Mouse (Mus musculus): Measurements from ENCODE around the gene Atp1b1.

Atp1b1 gene

DNA sequence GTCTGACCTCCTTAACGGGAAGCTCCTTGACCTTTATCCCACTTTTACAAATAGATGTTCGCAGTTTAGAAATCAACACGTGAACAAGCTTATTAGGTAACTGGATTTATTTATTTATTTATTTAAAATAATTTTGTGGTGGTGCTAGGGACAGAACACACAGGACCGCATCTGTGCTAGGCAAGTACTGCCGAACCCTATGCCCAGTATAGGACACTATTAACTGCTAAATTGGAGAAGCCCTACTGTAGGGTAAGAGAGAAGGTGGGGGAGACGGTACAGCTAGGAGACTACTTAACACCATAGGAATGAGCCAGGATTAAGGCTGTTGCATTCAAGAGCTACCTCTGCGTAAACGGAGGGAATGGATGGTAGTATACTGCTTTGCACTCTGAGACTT is 10.2 kb upstream of the Atp1b1 start:
- ATAC-seq (ENCODE audit: insufficient number of reproducible peaks, low FRiP score, low TSS enrichment): no peak

DNA sequence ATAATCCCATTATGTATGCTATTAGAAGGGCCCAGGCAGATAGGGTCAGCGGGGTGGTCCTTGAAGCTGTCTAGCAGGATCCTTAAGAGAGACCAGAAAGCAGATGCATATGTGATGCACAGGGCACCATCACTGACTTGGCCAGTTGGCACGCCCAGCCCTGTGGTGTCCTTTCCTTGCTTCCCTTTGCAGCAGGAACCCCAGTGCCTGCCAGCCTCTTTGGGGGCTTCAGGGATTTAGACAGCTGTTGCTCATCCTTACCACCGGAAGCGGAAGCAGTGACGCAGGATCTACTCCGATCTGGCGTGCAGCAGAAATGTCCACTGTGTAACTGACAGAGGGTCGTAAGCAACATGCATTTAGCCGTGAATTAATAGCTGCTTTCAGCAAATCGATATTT is 9.3 kb upstream of the Atp1b1 start:
- ATAC-seq (ENCODE audit: insufficient number of reproducible peaks, low FRiP score, low TSS enrichment): no peak

DNA sequence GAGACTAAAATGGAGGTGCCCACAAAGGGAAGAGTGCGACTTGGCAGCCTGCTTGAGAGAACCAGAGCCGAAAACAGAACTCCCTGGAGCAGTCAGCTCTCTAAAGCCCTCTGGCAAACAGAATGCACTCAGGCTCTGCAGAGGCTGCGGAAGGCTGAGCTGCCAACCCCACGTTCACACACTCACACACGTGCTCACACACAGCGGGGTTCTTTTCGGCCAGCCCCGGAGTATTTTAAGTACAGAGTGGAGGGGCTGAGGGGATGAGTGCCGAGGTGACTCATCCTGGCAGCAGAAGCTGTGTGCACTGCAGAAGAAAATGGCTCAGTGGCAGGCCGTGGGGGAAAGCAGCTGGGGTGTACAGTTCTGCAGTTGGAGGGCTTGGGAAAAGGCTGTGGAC is 3.6 kb upstream of the Atp1b1 start:
- peak; percentile 23 for ATAC-seq (ENCODE audit: insufficient number of reproducible peaks, low FRiP score, low TSS enrichment)

DNA sequence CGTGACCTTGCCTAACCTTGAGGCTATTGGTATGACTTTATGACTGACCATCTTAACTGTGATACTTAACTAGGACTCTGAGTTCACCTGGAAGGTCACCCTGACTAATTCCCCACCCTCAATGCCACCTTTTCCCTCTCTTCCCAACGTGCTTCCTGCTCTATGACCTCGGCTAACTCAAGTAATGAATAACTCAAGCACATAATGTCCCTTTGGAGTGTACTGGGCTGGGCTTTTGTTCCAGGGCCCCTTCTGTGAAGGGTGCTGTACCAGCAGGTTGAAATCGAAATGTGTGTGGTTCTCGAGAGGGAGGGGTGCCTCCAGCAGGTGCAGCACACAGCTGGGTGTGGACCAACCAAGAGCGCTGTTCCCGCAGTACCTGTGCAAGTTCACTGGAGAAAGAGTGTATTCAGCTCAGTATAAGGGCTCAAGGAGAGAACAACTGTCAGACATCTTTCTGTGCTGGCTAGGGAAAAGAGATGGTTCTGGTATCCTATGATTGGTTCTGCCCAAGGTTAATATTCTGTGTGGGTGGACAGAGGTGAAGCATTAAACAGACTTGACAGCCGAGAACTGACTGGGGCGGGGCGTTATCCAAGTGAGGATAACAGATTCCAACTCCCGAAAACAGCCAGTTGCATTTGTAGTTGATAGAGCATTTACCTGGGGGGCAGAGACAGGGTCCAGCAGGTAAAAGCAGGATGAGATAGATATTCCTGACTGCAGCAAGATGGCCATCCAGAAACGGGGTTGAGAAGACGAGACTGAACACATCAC is 3.0 kb upstream of the Atp1b1 start:
- ATAC-seq (ENCODE audit: insufficient number of reproducible peaks, low FRiP score, low TSS enrichment): no peak

DNA sequence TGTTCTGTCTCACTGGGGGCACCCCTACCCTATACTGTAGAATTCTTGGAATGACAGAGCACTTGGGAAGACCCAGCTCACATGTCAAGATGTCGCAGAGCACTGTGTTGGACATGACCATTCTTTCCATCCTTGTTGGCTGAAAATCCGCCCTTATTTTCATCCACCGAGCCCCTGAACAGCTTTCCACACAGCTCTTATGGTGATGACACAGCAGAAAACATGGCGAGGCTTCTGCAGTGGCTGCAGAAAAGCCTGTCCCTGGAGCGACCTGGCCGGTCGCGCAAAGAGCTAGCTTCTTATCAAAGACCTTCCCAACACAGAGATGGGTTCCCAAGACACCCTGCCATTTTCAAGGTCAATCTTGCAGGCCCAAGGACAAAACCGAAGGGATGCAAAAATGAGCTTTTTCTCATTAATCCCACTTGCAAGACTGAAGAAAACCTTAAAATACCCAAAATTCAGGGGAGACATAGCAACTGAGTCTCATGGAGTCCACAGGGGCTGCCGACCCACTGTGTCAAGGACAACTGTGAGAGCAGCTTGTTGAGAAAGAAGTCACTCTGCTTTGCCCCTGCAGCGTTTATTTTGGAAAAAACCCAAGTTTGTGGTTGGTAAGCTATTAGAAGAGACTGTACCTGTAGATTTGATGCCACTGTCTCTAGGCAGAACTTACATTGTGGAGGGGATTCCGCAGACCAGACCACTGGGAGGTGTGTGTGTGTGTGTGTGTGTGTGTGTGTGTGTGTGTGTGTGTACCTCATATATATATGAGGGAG is 1.2 kb upstream of the Atp1b1 start:
- no peak for ATAC-seq (ENCODE audit: insufficient number of reproducible peaks, low FRiP score, low TSS enrichment)

DNA sequence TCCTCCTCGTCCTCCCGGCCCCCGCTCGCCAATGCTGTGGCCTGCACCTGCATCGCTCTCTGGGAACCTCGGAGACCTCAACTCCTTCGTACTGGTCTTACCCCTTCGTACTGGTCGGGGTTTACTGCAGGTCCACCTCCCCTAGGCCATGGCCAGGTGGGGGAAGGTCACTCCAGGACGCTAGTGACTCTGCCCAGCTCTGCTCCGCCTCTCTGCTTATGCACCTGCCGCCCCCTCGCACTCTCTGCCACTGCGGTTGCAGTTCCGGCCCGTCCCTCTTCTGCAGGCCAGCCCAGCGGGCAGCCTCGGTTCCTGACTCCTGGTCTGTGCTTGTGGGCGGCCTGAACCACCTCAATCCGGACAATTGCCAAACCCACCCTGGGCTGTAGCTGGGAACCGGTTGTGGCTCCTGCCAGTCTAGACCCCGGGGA is 481 bp upstream of the Atp1b1 start:
- ATAC-seq (ENCODE audit: insufficient number of reproducible peaks, low FRiP score, low TSS enrichment): no peak; the same call in 1 of the 2 replicates

DNA sequence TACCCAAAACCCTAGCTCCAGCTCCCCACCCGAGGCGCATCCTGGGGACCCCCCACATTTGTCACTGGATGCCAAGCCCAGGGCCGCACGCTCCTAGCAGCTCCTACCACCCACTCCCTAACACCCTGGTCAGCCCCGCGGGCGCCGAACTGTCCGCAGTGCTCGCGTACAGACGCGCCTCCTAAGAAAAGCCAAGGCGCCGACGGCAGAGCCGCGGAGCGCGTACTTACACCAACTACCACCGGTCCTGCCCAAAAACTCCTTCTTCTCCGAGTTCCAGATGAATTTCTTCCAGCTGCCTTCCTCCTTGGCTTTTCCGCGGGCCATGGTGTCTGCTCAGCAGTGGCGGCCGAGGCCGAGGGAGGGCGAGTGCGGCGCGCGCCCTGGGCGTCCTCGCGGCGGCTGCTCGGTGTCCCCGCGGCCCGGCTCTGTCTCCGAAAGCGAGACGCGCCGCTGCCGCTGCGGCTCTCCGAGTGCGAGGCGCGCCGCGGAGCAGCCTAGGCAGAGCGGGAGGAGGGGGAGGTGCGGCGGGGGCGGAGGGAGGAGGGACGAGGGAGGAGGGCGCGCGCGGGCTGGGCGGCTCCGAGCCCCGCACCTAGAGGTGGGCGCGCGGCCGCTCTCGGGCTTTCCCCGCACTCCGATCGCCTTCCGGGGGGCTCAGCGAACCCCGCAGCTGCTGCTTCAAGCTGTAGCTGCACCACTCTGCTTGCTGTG is 467 bp downstream of the Atp1b1 start:
- ATAC-seq (ENCODE audit: insufficient number of reproducible peaks, low FRiP score, low TSS enrichment): peak; percentile 13; the same call in 1 of the 2 replicates

DNA sequence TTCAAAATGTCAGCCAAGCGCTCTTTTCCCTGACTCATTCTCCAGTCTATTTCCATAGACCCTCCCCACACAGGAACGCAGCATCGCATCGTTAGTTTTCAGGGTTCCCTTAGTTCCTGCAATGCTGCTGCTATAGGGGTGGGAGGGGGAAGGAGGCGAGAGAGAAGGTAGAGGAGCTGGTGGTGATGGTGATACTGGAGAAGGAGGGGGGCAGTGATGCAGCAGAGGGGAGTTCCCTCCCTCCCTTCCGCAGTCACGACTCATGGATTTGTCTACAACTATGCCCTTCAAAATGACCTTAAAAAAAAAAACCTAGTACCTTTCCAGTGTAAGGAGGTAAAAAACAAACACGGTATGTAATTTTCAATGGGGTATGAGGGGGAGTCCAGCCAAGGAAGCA is 1.4 kb downstream of the Atp1b1 start:
- peak; percentile 12; the same call in 1 of the 2 replicates for ATAC-seq (ENCODE audit: insufficient number of reproducible peaks, low FRiP score, low TSS enrichment)

DNA sequence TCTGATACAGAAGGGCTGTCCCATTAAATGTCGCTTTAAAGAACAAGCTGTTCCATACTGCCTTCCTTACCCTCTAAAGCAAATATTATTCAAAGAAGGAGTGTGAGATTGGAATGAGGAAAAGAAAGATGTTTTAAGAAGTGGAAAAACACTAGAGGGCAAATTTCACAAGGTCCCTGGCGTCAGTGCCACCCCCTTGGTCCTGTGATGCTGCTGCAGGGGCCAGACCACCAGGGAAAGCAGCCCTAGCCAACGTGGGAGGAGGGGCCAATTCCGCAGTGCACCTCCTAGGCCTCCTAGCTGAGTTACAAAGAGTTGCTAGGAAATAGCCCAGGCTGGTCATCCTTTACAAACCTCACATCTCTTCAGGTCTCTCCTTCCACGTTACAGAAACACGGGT is 2.1 kb downstream of the Atp1b1 start:
- ATAC-seq (ENCODE audit: insufficient number of reproducible peaks, low FRiP score, low TSS enrichment): no peak

DNA sequence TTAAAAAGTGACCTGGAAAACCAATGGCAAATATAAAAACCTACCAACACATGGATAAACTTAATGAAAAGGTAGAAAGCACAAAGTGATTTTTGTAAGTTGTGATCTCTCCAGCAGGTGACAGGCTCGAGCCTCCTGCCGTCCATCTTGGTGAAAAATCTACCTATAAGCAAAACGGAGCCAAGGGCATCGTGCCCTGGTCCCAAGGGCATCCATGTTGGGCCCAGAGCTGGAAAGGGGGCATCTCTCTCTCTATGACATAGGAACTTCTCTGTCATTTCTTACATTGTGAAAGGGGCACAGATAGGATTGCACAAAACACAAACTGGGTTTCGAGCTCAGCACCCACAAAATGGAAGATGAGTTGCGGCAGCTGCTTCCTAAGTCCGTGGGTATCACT is 2.5 kb downstream of the Atp1b1 start:
- ATAC-seq (ENCODE audit: insufficient number of reproducible peaks, low FRiP score, low TSS enrichment): no peak

DNA sequence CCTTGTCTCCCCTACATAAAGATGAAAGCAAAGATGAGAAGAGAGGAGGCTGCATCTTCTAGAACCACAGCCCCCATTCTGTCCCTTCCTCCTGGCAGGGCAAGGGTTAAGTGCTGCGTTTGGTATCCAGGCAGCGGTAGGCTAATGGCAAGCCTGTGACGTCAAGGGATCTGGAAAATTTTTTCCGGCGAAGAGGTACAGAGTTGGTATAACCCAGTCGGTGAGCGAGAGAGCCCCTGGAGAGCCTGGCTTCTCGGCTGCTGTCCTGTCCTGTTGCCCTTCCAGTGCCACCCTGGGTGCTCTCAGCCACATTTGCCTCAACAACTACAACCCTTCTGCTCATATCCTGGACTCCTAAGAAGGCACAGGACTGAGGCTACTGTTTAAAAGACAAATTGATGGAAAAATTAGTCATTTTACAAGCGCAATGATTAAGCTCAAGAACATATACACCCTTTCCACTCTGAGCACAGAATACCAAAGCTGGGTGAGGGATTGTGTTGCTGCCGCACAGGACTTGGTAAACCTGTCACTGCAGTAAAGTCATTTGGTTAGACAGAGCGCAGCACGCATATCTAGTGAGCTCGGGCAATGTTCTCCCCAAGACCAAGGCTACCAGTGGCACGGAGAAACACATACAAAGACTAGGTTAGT is 3.3 kb downstream of the Atp1b1 start:
- peak; percentile 10; the same call in 1 of the 2 replicates for ATAC-seq (ENCODE audit: insufficient number of reproducible peaks, low FRiP score, low TSS enrichment)

DNA sequence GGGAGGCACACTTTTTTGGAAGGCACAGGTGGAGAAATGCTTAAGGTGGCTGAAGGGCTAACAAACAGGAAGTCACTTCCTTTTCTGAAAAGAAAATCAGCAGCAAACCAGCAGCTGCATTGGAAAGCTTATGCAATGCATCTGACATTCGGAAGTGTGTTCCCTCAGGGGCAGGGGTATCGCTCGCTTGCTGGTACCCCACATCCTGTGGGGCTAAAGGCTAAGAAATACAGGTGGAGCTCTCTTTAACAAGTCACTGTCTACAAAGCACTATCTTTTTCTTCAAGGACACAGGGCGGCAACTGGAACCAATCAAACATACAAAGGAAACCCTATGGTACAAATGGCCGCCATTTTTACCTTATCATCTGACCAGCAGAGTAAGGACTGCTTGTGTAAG is 4.4 kb downstream of the Atp1b1 start:
- ATAC-seq (ENCODE audit: insufficient number of reproducible peaks, low FRiP score, low TSS enrichment): no peak

DNA sequence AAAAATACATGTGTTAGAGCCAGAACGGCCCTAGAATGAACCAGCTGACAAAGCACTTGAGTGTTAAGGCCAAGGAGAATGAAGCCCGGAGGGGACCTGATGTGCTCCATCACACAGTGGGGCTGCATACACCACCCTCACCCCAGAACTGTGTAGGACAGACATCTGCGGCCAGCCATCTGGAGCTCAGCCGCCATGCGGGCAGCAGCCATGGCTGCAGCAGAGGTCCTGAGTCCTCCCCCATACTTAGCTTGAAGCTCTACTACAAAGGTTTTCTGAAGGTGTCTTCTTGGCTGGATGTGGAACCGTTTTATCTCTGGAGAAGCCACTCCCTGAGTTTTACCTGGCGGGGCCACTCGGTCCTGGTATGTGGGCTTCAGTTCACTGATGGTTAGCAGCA is 5.0 kb downstream of the Atp1b1 start:
- no peak for ATAC-seq (ENCODE audit: insufficient number of reproducible peaks, low FRiP score, low TSS enrichment)

DNA sequence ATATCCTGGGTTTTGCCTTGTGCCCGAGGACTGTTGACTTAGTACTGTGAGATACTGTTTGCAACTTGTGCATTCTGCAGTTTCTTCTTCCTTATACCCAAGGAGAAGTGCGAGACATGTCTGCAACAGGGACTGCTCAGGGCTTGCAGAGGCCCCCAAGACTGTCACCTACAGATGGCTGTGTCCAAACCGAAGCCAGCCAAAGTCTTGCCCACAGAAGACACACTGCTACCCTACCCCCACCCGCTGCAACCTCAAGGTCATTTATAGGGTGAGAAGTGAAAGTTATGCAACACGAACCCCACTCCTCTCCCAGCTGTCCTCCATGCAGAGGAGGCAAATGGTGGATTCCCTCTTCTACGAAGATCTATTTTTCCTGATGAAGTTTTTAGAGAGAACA is 5.6 kb downstream of the Atp1b1 start:
- ATAC-seq (ENCODE audit: insufficient number of reproducible peaks, low FRiP score, low TSS enrichment): no peak

DNA sequence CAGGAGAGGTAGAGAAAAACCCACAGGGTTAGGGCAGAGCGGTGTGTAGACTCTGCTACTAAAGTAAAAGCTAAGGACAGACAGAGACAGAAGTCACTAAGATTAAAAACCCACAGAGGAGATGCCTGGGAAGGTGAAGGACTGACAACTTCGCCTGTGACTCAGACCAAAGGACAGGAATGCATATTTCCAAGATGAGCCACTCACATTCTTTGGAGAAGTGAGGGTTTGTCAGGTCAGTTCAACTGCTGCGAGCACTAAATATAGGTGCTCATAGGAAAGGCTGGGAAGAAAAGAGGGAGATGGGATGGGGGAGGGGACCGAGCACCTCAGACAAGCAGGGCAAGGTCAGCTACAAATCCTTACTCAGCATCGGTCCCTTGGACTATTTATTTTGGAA is 6.8 kb downstream of the Atp1b1 start:
- ATAC-seq (ENCODE audit: insufficient number of reproducible peaks, low FRiP score, low TSS enrichment): no peak

DNA sequence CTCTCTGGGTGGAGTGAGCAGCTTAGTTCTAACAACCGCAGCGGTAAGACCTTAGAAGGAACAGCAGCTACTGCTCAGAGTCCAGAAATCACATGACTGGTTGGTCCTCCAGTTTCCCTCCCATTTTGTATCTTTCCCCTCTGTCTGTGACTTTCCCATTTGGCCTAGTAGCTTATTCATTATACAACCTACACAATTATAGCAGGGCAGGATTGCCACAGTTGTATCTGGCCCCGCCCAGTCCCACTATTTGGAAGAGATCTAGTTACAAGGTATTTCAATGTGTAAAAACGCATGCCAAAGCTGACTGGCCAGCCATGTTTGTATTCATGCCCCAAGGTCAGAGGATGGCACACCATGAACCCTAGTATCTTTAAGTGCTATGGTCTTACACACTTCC is 7.5 kb downstream of the Atp1b1 start:
- ATAC-seq (ENCODE audit: insufficient number of reproducible peaks, low FRiP score, low TSS enrichment): no peak

DNA sequence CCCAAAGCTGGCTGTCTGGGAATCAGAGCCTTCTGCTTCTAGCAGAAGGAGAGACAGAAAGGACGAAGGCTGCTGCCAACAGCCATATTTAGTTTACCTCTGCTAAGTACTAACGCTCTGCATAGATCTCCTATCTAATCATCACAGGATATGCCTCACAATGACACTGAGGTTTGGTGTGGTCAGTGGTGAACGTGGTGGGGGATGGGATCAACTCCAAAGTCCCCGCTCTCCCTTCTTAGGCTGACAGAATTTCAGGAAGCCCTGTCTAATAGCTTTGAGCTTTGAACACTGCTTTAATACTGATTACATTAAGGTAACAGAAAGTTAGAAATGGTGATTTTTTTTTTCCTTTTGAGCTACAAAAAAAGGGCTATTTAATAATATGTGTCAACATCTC is 7.9 kb downstream of the Atp1b1 start:
- ATAC-seq (ENCODE audit: insufficient number of reproducible peaks, low FRiP score, low TSS enrichment): no peak

DNA sequence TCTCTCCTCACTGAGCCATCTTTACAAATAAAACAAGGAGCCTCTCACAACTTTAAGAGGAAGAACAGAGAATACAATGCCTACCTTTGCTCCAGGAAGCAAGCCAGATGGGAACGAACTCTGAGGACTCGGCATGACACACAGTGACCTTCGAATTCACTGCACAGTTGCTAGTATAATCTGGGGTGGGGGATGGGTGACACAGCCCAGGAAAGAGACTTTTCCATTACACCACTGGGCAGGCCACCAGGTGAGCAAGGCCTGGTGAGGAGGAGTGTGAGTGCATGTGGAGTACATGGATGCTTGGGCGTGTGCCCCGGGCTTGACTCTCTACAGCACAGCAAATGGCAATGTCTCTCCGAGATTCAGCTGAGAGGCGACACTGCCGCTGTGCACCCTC is 8.5 kb downstream of the Atp1b1 start:
- no peak for ATAC-seq (ENCODE audit: insufficient number of reproducible peaks, low FRiP score, low TSS enrichment)

DNA sequence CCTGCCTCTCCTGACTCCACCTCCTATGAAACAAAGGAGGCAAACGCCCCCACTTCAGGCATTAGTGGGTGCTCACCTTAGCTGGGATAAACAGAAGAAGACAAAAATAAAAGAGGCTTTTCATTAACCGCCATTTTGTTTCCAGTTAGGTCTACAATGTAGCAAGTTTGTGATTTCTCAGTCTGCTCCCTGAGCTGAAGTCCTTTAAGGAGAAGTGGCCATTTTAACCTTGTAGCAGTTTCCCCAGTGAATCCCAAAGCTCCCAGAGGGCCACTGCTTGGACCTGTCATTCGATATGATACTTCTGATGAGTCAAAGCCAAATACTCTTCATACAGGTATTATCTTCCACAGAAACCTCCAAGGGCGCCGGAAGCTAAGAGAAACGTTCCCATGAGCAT is 10.6 kb downstream of the Atp1b1 start:
- ATAC-seq (ENCODE audit: insufficient number of reproducible peaks, low FRiP score, low TSS enrichment): no peak

DNA sequence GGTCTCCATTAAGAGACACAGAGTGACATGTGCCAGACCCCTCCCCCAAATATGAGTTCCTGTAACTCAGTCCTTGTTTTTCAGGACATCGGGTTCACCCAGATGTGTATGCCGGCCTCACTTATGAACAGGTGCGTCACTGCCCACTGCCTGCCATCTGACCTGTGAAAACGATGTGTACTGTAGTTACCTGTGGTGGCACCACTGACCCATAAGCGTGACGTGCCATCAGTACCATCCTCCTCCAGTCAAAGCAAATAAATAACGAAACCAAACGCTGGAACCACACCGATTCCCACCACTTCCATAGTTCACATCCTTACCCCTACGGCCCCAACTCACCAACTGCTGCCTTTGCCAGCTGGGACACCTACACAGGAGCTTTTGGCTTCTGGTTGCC is 11.6 kb downstream of the Atp1b1 start:
- no peak for ATAC-seq (ENCODE audit: insufficient number of reproducible peaks, low FRiP score, low TSS enrichment)
